Mouse (Mus musculus) kidney, embryonic 15.5 days (tissue): ENCODE data around the gene Ntrk3. TPM values are rescaled to one million over a fixed set of nuclear protein-coding genes. Genes with fewer than 3 reads are reported as not detected.

Source experiments
- ATAC-seq: fragments of 200-750 bp; cut with Nextera tagmentation; replicated peaks from 2 replicates; pipeline ENCODE4 v1.8.0; 2017; ENCODE audit warnings: moderate TSS enrichment; ENCODE audit not compliant: low FRiP score
- H3K27ac ChIP-seq: fragments of 300-500 bp; sonication (generic); 2 replicates; pipeline ENCODE4 v1.5.1; 2015; ENCODE audit warnings: mild to moderate bottlenecking, inconsistent platforms
- H3K27me3 ChIP-seq: fragments of 300-500 bp; sonication (generic); 2 replicates; pipeline ENCODE4 v1.6.1; 2015; ENCODE audit warnings: inconsistent platforms
- H3K36me3 ChIP-seq: fragments of 300-500 bp; sonication (generic); 2 replicates; pipeline ENCODE4 v1.6.1; 2015; ENCODE audit warnings: inconsistent platforms
- H3K4me1 ChIP-seq: fragments of 300-500 bp; sonication (generic); 2 replicates; pipeline ENCODE4 v1.6.1; 2015; ENCODE audit warnings: inconsistent platforms
- H3K4me2 ChIP-seq: fragments of 300-500 bp; sonication (generic); 2 replicates; pipeline ENCODE4 v1.6.1; 2015; ENCODE audit warnings: moderate library complexity, mild to moderate bottlenecking, inconsistent platforms
- H3K4me3 ChIP-seq: fragments of 300-500 bp; sonication (generic); replicated peaks from 2 replicates; pipeline ENCODE4 v1.5.1; 2015; ENCODE audit warnings: mild to moderate bottlenecking, inconsistent platforms
- H3K9ac ChIP-seq: fragments of 300-500 bp; sonication (generic); 2 replicates; pipeline ENCODE4 v1.6.1; 2015; ENCODE audit warnings: mild to moderate bottlenecking, inconsistent platforms
- H3K9me3 ChIP-seq: fragments of 300-500 bp; sonication (generic); replicated peaks from 2 replicates; pipeline ENCODE4 v1.6.1; 2016; ENCODE audit warnings: inconsistent platforms
- WGBS: fragments of 180-500 bp; shearing (Covaris S2); methylation state at CpG from one replicate; pipeline ENCODE4 v1.1.7; 2015; ENCODE audit warnings: mixed read lengths; 5-methylcytosine and 5-hydroxymethylcytosine counted together
- polyA plus RNA-seq: library from polyadenylated mRNA; unstranded; fragments of >200 nt; fragmentation: Nextera tagmentation; extraction: Ambion mirVana; gene quantifications from 2 replicates; pipeline ENCODE4 v1.2.1, GENCODE M21; 2015

The Ntrk3 gene
- polyA plus RNA-seq, 1 experiment from 2014 or later, result 4.4 TPM

DNA sequence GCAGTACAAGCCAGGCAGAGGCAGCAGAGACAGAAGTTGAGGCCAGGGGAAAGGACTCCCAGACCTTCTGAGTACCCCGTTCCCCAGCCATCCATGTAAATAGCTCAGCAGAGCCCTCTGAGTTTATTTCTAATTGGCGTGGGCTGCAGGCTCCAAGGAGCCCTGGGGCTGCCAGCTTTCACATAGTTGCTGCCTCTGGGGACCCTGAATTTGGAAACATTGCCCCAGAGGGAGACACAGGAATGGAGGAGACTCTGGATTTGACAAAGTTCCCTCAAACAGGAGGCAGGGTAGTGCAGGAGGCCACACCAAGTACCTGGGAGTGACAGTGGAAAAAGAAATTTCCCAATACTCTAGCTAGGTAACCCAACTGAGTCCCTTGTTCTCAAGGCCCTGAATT, 166.6 kb downstream of the Ntrk3 start:
- WGBS, result 73% methylated on average over 2 of the region's 2 CpGs
- ATAC-seq, result no peak
- Histone ChIP-seq H3K27ac (no peak overlapping the region), H3K9me3 (no peaks in the 10 kb centered on the region), H3K9ac (no peak overlapping the region), H3K4me1 (peaks cover 12% of the 10 kb centered on the region), H3K4me2 (no peak overlapping the region), H3K4me3 (no peak overlapping the region), H3K36me3 (no peaks in the 10 kb centered on the region), H3K27me3 (peaks cover 28% of the 10 kb centered on the region)

DNA sequence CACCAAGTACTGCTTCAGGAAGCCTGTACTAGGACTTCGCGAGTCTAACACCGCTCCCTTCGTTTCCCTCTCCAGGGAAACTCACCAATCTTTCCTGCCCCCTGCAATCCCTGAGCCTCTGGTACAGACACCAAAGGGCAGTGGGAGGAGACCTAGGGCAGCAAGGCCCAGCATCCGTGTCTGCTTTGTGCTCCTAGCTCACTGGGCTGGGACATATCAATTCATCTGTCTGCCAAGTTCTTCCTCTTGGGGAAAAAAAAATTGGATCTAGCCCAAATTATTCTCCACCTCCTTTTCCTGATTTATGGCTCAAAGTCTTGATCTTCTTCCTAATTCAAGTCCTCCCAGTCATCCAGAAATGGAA, 168.6 kb downstream of the Ntrk3 start:
- Histone ChIP-seq H3K36me3 (no peaks in the 10 kb centered on the region), H3K9me3 (no peaks in the 10 kb centered on the region), H3K9ac (no peak overlapping the region), H3K4me2 (peak overlapping the region; percentile 48), H3K4me3 (0 out of 2 replicates have a peak overlapping the region, but pooled peaks have one; percentile 8), H3K27ac (no peak overlapping the region), H3K27me3 (peaks cover 9% of the 10 kb centered on the region; the same call in 1 of the 2 replicates), H3K4me1 (peaks cover 12% of the 10 kb centered on the region)
- ATAC-seq, result peak; percentile 60
- WGBS, result 0% methylated on average over 5 of the region's 5 CpGs

DNA sequence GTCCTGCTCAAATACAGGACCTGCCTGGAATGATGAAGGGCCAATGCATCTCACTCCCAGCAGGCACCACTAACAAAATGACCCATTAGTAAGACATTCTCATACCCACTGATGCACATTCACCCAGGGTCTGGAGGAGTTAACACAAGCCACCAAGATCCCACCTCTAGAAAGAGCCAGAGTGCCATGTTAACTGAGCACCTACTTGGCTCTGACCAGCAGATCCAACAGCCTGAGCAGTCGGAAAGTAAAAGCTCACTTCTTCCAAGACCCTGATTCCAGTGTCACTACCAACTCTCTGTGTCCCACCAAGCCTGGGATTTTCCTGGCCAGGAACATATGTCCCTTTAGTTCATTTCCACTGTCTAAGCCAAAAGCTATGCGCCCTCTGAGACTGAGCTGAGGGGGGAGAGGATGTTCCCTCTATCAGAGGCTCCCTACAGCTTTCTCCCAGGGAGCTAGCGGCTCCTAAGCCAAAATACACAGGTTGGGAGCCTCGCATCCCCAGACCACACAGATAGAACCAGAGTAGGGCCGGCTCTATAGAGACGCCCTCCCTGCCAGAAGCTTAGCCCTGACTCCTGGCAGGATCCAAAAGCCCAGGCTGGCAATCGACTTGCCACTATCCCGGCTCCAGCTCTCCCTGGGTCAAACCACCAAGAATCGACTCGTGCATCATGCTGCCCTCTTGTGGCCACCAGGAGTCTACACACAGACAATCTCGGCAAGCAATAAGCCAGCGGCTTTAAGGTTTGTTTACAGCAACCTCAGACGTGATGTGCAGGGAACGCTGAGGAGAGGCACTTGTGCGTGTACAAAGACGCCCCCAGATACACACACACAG, 169.2 kb downstream of the Ntrk3 start:
- peak; percentile 41 for ATAC-seq
- WGBS, result 18% methylated on average over 16 of the region's 16 CpGs

DNA sequence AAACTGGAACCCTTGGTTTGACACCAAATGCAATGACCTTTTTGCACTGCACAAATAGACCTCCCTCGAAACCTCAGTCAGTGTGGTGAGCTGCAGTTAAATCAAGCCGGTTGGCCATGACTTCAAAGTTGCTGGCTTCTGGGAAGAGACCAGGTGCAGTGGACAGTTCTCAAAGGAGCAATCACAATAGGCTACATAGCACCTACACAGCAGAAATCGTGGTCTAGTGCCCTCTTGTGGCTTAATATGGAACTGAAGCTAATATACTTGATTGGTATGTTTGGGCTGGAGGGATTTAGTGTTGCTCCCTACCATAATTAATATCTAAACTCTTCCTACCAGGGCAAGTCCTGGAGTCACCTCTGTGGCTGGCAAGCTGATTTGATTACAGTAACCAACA, 171.2 kb downstream of the Ntrk3 start:
- no peaks in the 10 kb centered on the region for H3K36me3 ChIP-seq
- H3K9me3 ChIP-seq, result no peaks in the 10 kb centered on the region
- H3K9ac ChIP-seq, result no peak overlapping the region
- peak; percentile 43; the same call in 1 of the 2 replicates for ATAC-seq
- no peak overlapping the region for H3K4me3 ChIP-seq
- no peak overlapping the region for H3K4me2 ChIP-seq
- peaks cover 9% of the 10 kb centered on the region; the same call in 1 of the 2 replicates for H3K27me3 ChIP-seq
- no peak overlapping the region for H3K27ac ChIP-seq
- 33% methylated on average over 3 of the region's 3 CpGs for WGBS
- H3K4me1 ChIP-seq, result peaks cover 12% of the 10 kb centered on the region

More for the DNA sequence above, 169.2 kb downstream of the Ntrk3 start:
- Histone ChIP-seq H3K9ac (no peak overlapping the region), H3K36me3 (no peaks in the 10 kb centered on the region), H3K4me1 (peaks cover 12% of the 10 kb centered on the region), H3K4me3 (0 out of 2 replicates have a peak overlapping the region, but pooled peaks have one; percentile 8), H3K4me2 (peak overlapping the region; percentile 48), H3K27me3 (peaks cover 12% of the 10 kb centered on the region; the same call in 1 of the 2 replicates), H3K9me3 (no peaks in the 10 kb centered on the region), H3K27ac (no peak overlapping the region)

- no peak overlapping the region for H3K4me3 ChIP-seq
- ATAC-seq, result no peak
- no peak overlapping the region for H3K9ac ChIP-seq
- H3K4me1 ChIP-seq, result peaks cover 12% of the 10 kb centered on the region
- peaks cover 7% of the 10 kb centered on the region; the same call in 1 of the 2 replicates for H3K27me3 ChIP-seq
- no peaks in the 10 kb centered on the region for H3K9me3 ChIP-seq
- H3K36me3 ChIP-seq, result no peaks in the 10 kb centered on the region
- no peak overlapping the region for H3K27ac ChIP-seq
- WGBS, result 65% methylated on average over 3 of the region's 3 CpGs
- no peak overlapping the region for H3K4me2 ChIP-seq
These were observed 172.4 kb downstream of the Ntrk3 start for GRCm38 (mm10) chr7:78565386-78565785.

DNA sequence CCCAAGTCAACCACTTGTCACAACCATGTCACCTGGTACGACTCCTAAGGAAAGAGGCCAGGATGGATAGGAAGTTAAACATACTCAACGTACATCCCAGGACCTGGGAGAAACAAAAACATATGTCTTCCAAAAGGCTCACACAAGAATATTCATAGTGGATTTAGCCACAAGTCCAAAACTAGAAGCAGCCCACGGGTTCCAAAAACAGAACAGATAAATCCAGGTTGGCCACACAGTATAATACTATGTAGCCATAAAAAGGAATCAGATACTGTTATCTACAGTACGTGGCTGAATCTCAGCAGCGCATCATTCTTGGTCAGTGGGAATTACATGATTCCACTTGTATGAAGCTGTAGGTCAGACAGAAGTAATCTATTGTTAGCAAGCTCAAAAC, 179.3 kb downstream of the Ntrk3 start:
- Histone ChIP-seq H3K9me3 (no peaks in the 10 kb centered on the region), H3K36me3 (no peaks in the 10 kb centered on the region), H3K4me2 (no peak overlapping the region), H3K27me3 (no peaks in the 10 kb centered on the region), H3K4me1 (peaks cover 14% of the 10 kb centered on the region; the same call in 1 of the 2 replicates), H3K9ac (no peak overlapping the region), H3K4me3 (no peak overlapping the region), H3K27ac (no peak overlapping the region)
- WGBS, result 91% methylated on average over 5 of the region's 5 CpGs
- no peak for ATAC-seq

GRCm38 (mm10) chr7:78555532-78555931, 182.3 kb downstream of the Ntrk3 start:
- H3K27me3 ChIP-seq, result no peaks in the 10 kb centered on the region

GRCm38 (mm10) chr7:78549461-78549860, 188.4 kb downstream of the Ntrk3 start:
- no peak for ATAC-seq
- no peak overlapping the region for H3K4me3 ChIP-seq

More at GRCm38 (mm10) chr7:78555532-78555931, 182.3 kb downstream of the Ntrk3 start:
- H3K4me3 ChIP-seq, result no peak overlapping the region
- no peak overlapping the region for H3K4me2 ChIP-seq
- whole genome bisulfite sequencing, result 45% methylated on average over 5 of the region's 5 CpGs
- ATAC-seq, result peak; percentile 43; the same call in 1 of the 2 replicates
- no peak overlapping the region for H3K9ac ChIP-seq
- no peaks in the 10 kb centered on the region for H3K9me3 ChIP-seq
- H3K36me3 ChIP-seq, result no peaks in the 10 kb centered on the region
- peaks cover 14% of the 10 kb centered on the region; the same call in 1 of the 2 replicates for H3K4me1 ChIP-seq
- H3K27ac ChIP-seq, result no peak overlapping the region

DNA sequence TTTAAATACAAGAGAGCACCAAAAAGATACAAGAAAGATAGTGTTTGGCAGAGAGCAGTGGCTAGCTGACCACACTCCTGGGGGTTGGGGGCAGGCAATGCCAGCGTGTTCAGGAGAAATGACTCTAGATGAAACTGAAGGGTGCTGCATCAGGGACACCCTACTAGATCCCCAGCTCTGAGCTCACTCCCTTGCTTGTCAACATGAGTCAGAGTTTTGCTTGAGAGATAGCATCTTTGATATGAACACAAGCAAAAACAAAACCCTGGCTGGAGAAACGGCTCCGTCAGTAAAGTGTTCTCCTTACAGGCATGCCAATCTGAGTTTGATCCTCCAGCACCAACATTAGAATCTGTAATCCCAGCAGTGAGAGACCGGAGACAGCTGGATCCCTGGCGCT, 189.1 kb downstream of the Ntrk3 start:
- no peak overlapping the region for H3K4me3 ChIP-seq
- H3K4me1 ChIP-seq, result no peaks in the 10 kb centered on the region
- H3K27ac ChIP-seq, result no peak overlapping the region
- H3K4me2 ChIP-seq, result no peak overlapping the region
- H3K9me3 ChIP-seq, result no peaks in the 10 kb centered on the region
- 84% methylated on average over 5 of the region's 5 CpGs for WGBS
- no peaks in the 10 kb centered on the region for H3K27me3 ChIP-seq
- H3K9ac ChIP-seq, result no peak overlapping the region
- no peak for ATAC-seq
- no peaks in the 10 kb centered on the region for H3K36me3 ChIP-seq

More at GRCm38 (mm10) chr7:78549461-78549860, 188.4 kb downstream of the Ntrk3 start:
- no peak overlapping the region for H3K27ac ChIP-seq
- no peaks in the 10 kb centered on the region for H3K36me3 ChIP-seq
- no peak overlapping the region for H3K4me2 ChIP-seq
- WGBS, result 92% methylated on average over 8 of the region's 8 CpGs
- H3K27me3 ChIP-seq, result no peaks in the 10 kb centered on the region
- no peaks in the 10 kb centered on the region for H3K9me3 ChIP-seq
- H3K4me1 ChIP-seq, result no peaks in the 10 kb centered on the region
- no peak overlapping the region for H3K9ac ChIP-seq

DNA sequence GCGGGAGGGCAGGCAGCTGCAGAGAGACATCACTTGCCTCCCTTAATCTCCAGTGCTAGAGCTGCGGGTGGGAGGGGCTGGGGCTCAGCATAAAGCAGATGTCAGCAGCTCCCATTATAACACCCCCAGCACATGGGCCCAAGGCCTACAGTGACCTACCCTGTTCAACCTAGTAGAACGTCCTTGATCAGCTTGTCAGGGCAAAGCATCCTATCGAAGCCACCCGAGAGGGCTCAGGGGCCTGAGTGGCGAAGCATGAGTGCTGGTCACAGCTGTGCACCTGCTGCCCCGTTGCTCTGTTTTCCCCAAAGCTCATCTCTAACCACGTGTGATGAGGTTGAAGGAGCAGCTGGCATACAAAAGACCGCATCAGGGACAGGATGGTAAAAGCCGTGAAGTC, 191.3 kb downstream of the Ntrk3 start:
- Histone ChIP-seq H3K4me2 (no peak overlapping the region), H3K4me3 (no peak overlapping the region), H3K9me3 (no peaks in the 10 kb centered on the region), H3K27me3 (no peaks in the 10 kb centered on the region), H3K4me1 (no peaks in the 10 kb centered on the region), H3K9ac (no peak overlapping the region), H3K27ac (no peak overlapping the region), H3K36me3 (no peaks in the 10 kb centered on the region)
- WGBS, result 71% methylated on average over 10 of the region's 10 CpGs
- 0 out of 2 replicates have a peak, but pooled peaks have one; percentile 15 for ATAC-seq

DNA sequence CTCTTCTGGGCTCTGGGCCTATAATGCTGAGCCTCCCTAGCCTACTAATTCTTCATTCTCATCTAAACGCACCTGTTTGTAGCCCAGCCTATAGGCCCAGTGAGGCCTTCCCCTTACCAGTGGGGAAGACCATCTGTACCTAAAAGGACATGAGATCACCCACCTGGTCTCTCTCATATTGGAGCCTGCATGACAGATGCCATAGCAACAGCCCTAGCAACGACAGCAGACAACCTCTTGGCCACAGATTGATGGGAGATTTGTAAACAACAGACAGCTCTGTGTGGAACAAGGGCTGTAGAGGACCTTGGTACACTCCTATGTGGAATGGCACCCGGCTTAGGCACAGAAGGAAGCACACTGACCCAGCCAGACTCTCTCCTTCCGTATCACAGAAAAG, 195.3 kb downstream of the Ntrk3 start:
- Histone ChIP-seq H3K9ac (no peak overlapping the region), H3K36me3 (no peaks in the 10 kb centered on the region), H3K27ac (no peak overlapping the region), H3K4me3 (no peak overlapping the region), H3K9me3 (no peaks in the 10 kb centered on the region), H3K27me3 (no peaks in the 10 kb centered on the region), H3K4me2 (no peak overlapping the region), H3K4me1 (no peaks in the 10 kb centered on the region)
- WGBS, result 72% methylated on average over 4 of the region's 4 CpGs
- ATAC-seq, result no peak

DNA sequence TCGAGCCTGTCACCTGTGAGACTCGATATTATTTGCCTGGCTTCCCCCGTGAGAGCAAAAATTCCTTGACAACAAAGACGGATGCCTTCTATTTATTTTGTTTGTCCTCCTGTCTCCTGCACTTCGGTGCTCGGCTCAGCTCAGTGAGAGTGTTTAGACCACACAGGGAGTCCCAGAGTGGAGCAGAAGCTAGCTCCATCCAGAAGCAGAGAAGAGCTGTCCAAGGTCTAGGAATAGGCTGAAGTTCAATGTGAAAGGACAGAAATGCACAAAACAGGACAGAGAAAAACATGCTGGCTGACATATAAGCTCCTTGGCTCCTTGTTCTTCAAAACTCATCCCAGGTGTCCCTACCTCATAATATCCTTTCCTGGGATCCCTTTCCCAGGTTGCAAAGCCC, 207.5 kb downstream of the Ntrk3 start:
- Histone ChIP-seq H3K27me3 (no peaks in the 10 kb centered on the region), H3K9me3 (no peaks in the 10 kb centered on the region), H3K36me3 (no peaks in the 10 kb centered on the region), H3K4me3 (no peak overlapping the region), H3K4me2 (no peak overlapping the region), H3K9ac (no peak overlapping the region), H3K4me1 (no peaks in the 10 kb centered on the region), H3K27ac (no peak overlapping the region)
- no peak for ATAC-seq
- 33% methylated on average over 6 of the region's 6 CpGs for whole genome bisulfite sequencing
